Mouse (Mus musculus) neural tube, embryonic 15.5 days (tissue): Measurements from ENCODE around the gene Gata5. TPM values are rescaled to one million over a fixed set of nuclear protein-coding genes. Genes with fewer than 3 reads are reported as not detected.

ENCODE experiments used
- ATAC-seq: fragments of 200-750 bp; cut with Nextera tagmentation; 2 replicates; pipeline ENCODE4 v1.8.0; 2017; ENCODE audit warnings: mild to moderate bottlenecking, moderate TSS enrichment, moderate library complexity; ENCODE audit not compliant: low FRiP score
- H3K27ac ChIP-seq: fragments of 300-500 bp; sonication (generic); replicated peaks from 2 replicates; pipeline ENCODE4 v1.5.1; 2015; ENCODE audit warnings: mild to moderate bottlenecking, inconsistent platforms
- H3K27me3 ChIP-seq: fragments of 300-500 bp; sonication (generic); replicated peaks from 2 replicates; pipeline ENCODE4 v1.6.1; 2015; ENCODE audit warnings: inconsistent platforms
- H3K36me3 ChIP-seq: fragments of 300-500 bp; sonication (generic); 2 replicates; pipeline ENCODE4 v1.6.1; 2015; ENCODE audit warnings: inconsistent platforms
- H3K4me1 ChIP-seq: fragments of 300-500 bp; sonication (generic); 2 replicates; pipeline ENCODE4 v1.6.1; 2015; ENCODE audit warnings: inconsistent platforms
- H3K4me2 ChIP-seq: fragments of 300-500 bp; sonication (generic); 2 replicates; pipeline ENCODE4 v1.6.1; 2015; ENCODE audit warnings: inconsistent platforms, mild to moderate bottlenecking, moderate library complexity
- H3K4me3 ChIP-seq: fragments of 300-500 bp; sonication (generic); replicated peaks from 2 replicates; pipeline ENCODE4 v1.5.1; 2015; ENCODE audit warnings: mild to moderate bottlenecking, inconsistent platforms
- H3K9ac ChIP-seq: fragments of 300-500 bp; sonication (generic); replicated peaks from 2 replicates; pipeline ENCODE4 v1.6.1; 2015; ENCODE audit warnings: mild to moderate bottlenecking, inconsistent platforms
- H3K9me3 ChIP-seq: fragments of 300-500 bp; sonication (generic); replicated peaks from 2 replicates; pipeline ENCODE4 v1.6.1; 2016; ENCODE audit warnings: inconsistent platforms
- WGBS: fragments of 180-500 bp; shearing (Covaris S2); methylation state at CpG from one replicate; pipeline ENCODE4 v1.1.7; 2015; ENCODE audit warnings: mixed read lengths; 5-methylcytosine and 5-hydroxymethylcytosine counted together
- polyA plus RNA-seq: library from polyadenylated mRNA; unstranded; fragments of >200 nt; fragmentation: Nextera tagmentation; extraction: Ambion mirVana; gene quantifications from 2 replicates; pipeline ENCODE4 v1.2.1, GENCODE M21; 2015

The Gata5 gene
- polyA plus RNA-seq, 1 experiment from 2014 or later, result 0.04 TPM

GRCm38 (mm10) chr2:180288966-180289365 lies 45.5 kb downstream of the Gata5 start:
- H3K9me3 ChIP-seq, result no peaks in the 10 kb centered on the region
- WGBS, result 51% methylated on average over 11 of the region's 11 CpGs
- no peak overlapping the region for H3K27ac ChIP-seq
- no peaks in the 10 kb centered on the region for H3K27me3 ChIP-seq
- no peak overlapping the region for H3K9ac ChIP-seq
- H3K4me2 ChIP-seq, result no peak overlapping the region
- ATAC-seq, result no peak
- no peaks in the 10 kb centered on the region for H3K36me3 ChIP-seq
- H3K4me1 ChIP-seq, result no peaks in the 10 kb centered on the region
- no peak overlapping the region for H3K4me3 ChIP-seq

- ATAC-seq, result no peak
- WGBS, result 85% methylated on average over 8 of the region's 8 CpGs
- no peaks in the 10 kb centered on the region for H3K9me3 ChIP-seq
- H3K9ac ChIP-seq, result no peak overlapping the region
- no peaks in the 10 kb centered on the region for H3K36me3 ChIP-seq
- no peak overlapping the region for H3K4me3 ChIP-seq
- H3K27ac ChIP-seq, result no peak overlapping the region
- peaks cover 4% of the 10 kb centered on the region; the same call in 1 of the 2 replicates for H3K4me1 ChIP-seq
- H3K4me2 ChIP-seq, result no peak overlapping the region
- H3K27me3 ChIP-seq, result peaks cover 7% of the 10 kb centered on the region; the same call in 1 of the 2 replicates
Measured at GRCm38 (mm10) chr2:180279321-180279720, 55.2 kb downstream of the Gata5 start.

- Histone ChIP-seq H3K27ac (no peak overlapping the region), H3K36me3 (no peaks in the 10 kb centered on the region), H3K4me2 (no peak overlapping the region), H3K9ac (no peak overlapping the region), H3K9me3 (no peaks in the 10 kb centered on the region), H3K4me3 (no peak overlapping the region), H3K27me3 (peaks cover 7% of the 10 kb centered on the region; the same call in 1 of the 2 replicates), H3K4me1 (peaks cover 9% of the 10 kb centered on the region)
- WGBS, result 74% methylated on average over 8 of the region's 8 CpGs
- no peak for ATAC-seq
Measured at GRCm38 (mm10) chr2:180277773-180278320, 56.7 kb downstream of the Gata5 start.

- no peaks in the 10 kb centered on the region for H3K9me3 ChIP-seq
- H3K27me3 ChIP-seq, result peaks cover 7% of the 10 kb centered on the region; the same call in 1 of the 2 replicates
- H3K36me3 ChIP-seq, result no peaks in the 10 kb centered on the region
- H3K4me3 ChIP-seq, result no peak overlapping the region
- H3K27ac ChIP-seq, result no peak overlapping the region
- H3K4me2 ChIP-seq, result no peak overlapping the region
- 74% methylated on average over 8 of the region's 8 CpGs for WGBS
- no peak for ATAC-seq
- no peak overlapping the region for H3K9ac ChIP-seq
- peaks cover 19% of the 10 kb centered on the region for H3K4me1 ChIP-seq
Measured at GRCm38 (mm10) chr2:180276851-180277259, 57.6 kb downstream of the Gata5 start.

DNA sequence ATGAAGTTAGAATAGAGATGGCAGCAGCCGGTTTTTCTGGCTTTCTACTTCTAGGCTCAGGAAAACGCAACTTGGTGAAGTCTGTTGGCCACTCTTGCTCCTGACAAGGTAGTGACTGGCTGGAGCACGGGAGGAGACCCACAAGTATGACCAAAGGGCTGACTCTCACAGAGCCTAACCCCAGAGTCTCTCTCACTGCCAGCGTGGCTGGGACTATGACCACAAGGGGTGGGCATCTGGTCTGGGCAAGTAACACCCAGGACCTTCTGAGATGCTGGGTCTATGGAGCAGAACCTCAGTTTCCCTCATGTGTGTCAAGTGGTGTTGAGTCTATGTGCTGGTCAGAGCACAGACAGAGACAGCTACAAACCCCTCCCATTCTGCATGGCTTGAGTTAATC lies 58.1 kb downstream of the Gata5 start:
- H3K27me3 ChIP-seq, result peaks cover 7% of the 10 kb centered on the region; the same call in 1 of the 2 replicates
- H3K9ac ChIP-seq, result no peak overlapping the region
- H3K4me3 ChIP-seq, result no peak overlapping the region
- WGBS, result 53% methylated on average over 4 of the region's 4 CpGs
- H3K4me1 ChIP-seq, result peaks cover 24% of the 10 kb centered on the region
- no peaks in the 10 kb centered on the region for H3K9me3 ChIP-seq
- H3K36me3 ChIP-seq, result no peaks in the 10 kb centered on the region
- H3K4me2 ChIP-seq, result no peak overlapping the region
- H3K27ac ChIP-seq, result no peak overlapping the region
- ATAC-seq, result no peak

- no peaks in the 10 kb centered on the region for H3K9me3 ChIP-seq
- WGBS, result 2% methylated on average over 8 of the region's 8 CpGs
- H3K4me1 ChIP-seq, result peaks cover 29% of the 10 kb centered on the region
- no peaks in the 10 kb centered on the region for H3K36me3 ChIP-seq
- ATAC-seq, result no peak
- H3K4me3 ChIP-seq, result no peak overlapping the region
- H3K27me3 ChIP-seq, result peaks cover 7% of the 10 kb centered on the region; the same call in 1 of the 2 replicates
- no peak overlapping the region for H3K9ac ChIP-seq
- H3K27ac ChIP-seq, result no peak overlapping the region
- peak overlapping the region; percentile 38 for H3K4me2 ChIP-seq
Measured at GRCm38 (mm10) chr2:180275836-180276235, 58.7 kb downstream of the Gata5 start.

Other genes with a start within 250 kb of the Gata5 start
- gene Hrh3, start 230.2 kb downstream of the Gata5 start, polyA plus RNA-seq, result 1.3 and 1.9 TPM in 2 replicates
- gene Osbpl2, start 215.4 kb downstream of the Gata5 start, polyA plus RNA-seq, result 63.8 and 71.8 TPM in 2 replicates
- gene Adrm1, start 163.2 kb downstream of the Gata5 start, polyA plus RNA-seq, result 196 and 203 TPM in 2 replicates
- 1.2 and 4.4 TPM in 2 replicates for gene Lama5, start 108.8 kb downstream of the Gata5 start, polyA plus RNA-seq
- 382 and 405 TPM in 2 replicates for gene Rps21, start 77.3 kb downstream of the Gata5 start, polyA plus RNA-seq
- 21.2 and 25.6 TPM in 2 replicates for gene Cables2, start 61.2 kb downstream of the Gata5 start, polyA plus RNA-seq
- gene Rbbp8nl, start 44.8 kb downstream of the Gata5 start, polyA plus RNA-seq, result 0.40 TPM in 1 of 2 replicates, not detected in the other
- gene Slco4a1, start 121.5 kb upstream of the Gata5 start, polyA plus RNA-seq, result 2.4 and 4.0 TPM in 2 replicates
- 2.0 and 2.2 TPM in 2 replicates for gene Ntsr1, start 165.3 kb upstream of the Gata5 start, polyA plus RNA-seq
- 36.7 and 37.0 TPM in 2 replicates for gene Mrgbp, start 246.6 kb upstream of the Gata5 start, polyA plus RNA-seq